Mouse (Mus musculus) T-helper 1 cell (primary cell): ENCODE results near the gene Unc13b.

Experiments
- in situ Hi-C: fragments of 300-600 bp; cut with MboI, MseI; formaldehyde crosslinking; loops from one replicate; pipeline ENCODE4 v1.15.1; 2025; ENCODE audit warnings: high pct_unique_total_duplicates

Gene Unc13b

DNA sequence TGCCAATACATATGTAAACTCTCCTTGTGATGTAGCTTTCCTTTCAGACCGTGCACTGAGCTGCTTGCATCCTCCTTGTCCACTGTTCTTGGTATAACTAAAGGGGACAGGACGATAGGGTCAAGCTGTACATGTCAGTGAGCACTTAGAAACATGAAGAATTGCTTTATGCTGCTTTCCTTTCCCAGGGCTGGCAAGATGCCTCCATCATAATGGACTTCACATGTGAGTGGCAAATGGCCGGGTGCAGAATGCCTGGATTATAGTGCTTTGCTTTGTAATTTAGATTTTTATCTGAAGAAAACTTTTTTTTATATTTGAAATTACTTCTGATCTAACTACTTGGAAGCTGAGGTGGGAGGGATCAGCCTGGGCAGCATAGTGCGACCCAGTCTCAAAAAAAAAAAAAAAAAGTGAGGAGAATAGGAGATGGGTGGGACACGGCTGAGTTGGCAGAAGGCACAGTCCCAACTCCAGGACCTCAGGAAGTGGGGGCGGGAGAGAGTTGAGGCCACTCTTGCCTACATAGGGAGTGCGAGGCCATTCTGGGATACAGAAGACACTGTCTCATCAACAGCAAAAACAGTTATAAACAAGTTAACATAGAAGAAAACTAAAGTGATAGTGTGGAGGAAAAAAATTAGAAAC, 19.4 kb downstream of the Unc13b start:
- in situ Hi-C loops, result no loop called here

DNA sequence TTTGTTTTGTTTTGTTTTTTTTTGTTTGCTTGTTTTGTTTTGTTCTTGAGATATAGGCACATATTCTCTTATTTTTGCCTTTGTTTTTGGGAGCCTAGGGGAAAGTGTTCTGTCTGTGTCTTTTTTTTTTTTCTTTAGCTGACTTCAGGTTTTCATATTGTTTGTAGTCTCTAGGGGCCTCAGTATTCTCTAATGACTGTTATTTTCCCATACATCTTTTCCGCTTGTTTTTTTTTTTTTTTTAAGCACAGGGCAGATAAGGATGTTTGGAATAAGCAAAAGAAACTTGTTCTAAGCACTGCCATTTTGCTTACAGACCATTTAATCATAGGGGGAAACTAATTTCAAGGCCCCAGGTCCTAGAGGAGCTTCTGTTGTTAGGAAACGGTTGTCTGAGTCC, 23.7 kb downstream of the Unc13b start:
- in situ Hi-C loops, result no loop called here

DNA sequence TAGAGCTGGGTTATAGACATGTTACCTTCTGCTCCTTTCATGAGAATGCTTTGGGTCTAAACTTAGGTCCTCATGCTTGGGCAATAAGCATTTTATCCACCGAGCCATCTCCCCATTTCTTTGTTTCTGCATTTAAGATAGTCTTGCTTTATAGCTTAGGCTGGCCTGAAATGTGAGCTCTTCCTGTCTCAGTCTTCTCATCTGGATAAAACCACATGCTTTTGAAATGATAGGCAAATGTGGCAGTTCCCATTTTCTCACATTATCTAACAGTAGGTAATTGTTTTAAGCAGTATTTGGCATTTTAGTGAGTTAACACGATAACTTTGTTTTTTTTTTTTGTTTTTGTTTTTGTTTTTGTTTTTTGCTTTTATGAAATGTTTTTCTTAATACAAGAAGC, 31.2 kb downstream of the Unc13b start:
- in situ Hi-C loops, result no loop called here

DNA sequence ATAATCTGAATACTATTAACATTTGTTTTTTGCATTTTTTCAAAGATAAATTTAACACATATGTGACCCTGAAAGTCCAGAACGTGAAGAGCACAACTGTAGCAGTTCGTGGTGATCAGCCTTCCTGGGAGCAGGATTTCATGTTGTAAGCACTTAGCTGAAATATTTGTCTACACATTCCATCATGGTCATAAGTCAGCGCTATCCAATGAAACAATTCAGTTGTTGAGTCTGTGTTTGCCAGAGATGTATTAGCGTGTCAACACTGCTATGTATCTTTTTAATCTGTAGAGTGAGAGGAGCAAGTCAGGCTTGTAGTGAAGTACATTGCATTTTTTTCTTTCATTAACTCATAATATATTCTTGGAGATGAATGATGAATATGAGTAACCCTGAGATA, 32.4 kb downstream of the Unc13b start:
- in situ Hi-C loops, result no loop called here

DNA sequence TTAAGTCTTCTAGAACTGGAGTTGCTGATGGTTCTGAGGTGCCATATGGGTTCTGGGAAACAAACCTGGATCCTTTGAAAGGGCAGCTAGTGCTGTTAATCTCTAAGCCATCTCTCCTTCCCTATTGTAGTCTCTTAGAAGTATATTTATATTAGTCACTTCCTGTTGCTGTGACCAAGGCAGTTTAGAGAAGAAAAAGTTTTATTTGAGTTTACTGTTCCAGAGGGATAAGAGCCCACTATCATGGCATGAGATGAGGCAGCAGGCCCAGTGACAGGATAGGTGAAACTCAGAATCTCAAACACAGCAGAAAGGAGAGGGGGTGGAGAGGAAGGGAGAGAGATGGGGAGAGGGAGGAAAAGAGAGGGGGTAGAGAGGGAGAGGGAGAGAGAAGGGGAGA, 54.7 kb downstream of the Unc13b start:
- in situ Hi-C loops, result no loop called here

DNA sequence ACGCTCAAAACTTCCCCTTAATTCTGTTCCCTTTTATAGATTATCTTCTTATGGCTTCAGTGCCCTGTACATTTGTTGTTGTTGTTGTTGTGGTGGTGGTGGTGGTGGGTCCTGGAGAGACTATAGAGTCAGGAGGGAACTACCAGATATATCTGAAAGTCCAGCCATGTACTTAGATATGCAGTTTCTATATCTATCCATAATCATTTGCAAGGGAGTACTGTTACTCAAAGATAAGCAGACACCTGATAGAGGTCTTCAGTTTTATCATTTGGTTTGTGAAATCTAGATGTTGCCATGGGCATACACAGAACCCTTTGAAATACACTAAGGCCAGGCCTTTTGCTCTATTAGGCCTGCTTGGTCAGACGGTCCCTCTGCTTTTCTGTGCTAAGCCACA, 55.8 kb downstream of the Unc13b start:
- in situ Hi-C loops, result no loop called here

- in situ Hi-C loops, result no loop called here
Observed at GRCm38 (mm10) chr4:43114946-43115345, 56.2 kb downstream of the Unc13b start.

DNA sequence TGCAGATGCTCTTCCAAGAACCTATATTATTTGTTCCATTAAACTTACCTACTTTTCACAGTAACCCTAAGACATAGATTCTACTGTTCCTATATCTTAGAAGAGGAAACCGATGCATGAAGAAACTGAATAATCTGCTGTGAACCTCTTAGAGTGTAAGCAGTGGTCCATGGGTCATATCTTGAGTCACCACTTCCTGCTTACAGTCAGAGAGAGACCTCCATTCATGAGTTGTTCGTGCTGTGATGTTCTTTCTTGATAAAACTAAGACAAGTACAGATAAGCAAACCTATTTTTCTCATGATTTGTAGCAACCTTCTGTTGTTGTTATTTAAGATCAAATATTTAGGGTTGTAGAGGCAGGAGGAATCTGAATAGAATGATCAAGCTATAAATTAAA, 57.5 kb downstream of the Unc13b start:
- in situ Hi-C loops, result no loop called here

DNA sequence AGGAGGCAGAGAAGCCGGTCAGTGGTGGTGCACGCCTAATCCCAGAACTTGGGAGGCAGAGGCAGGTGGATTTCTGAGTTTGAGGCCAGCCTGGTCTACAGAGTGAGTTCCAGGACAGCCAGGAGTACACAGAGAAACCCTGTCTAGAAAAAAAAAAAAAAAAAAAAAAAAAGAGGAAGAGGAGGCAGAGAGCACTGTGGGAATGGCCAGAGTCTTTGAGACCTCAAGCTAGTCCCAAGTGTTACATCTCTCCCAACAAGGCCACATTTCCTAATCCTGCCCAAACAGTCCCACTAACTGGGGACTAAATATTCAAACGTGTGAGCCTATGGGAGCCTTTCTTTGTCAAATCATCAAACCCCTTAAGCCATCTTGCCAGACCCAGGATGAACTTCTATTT, 71.0 kb downstream of the Unc13b start:
- in situ Hi-C loops, result no loop called here

DNA sequence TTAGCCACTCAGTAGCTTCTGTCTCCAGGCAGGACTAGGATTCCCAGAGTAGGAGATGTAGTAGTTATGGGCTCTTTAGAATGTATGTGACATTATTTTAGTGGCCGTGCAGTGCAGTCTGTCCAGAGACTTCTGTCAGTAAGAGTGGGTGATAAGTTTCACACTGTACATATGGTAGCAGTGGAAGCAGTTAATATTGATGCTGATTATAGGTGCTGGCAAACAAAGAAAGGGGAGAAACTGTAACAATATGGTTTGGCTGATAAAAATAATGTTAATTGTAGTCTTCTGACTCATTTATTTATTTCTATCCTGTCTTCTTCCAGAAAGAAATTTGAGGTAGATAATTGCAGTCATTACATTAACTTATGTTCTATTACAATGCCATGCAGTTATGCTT, 83.9 kb downstream of the Unc13b start:
- in situ Hi-C loops, result no loop called here

GRCm38 (mm10) chr4:43152413-43152812, 93.7 kb downstream of the Unc13b start:
- in situ Hi-C loops, result loop anchor here (5.0 kb wide), 1 partner anchor 50 kb away; no protein-coding TSS in a partner anchor

GRCm38 (mm10) chr4:43160045-43160444, 101.3 kb downstream of the Unc13b start:
- in situ Hi-C loops, result no loop called here

GRCm38 (mm10) chr4:43161124-43161657, 102.4 kb downstream of the Unc13b start:
- in situ Hi-C loops, result no loop called here

DNA sequence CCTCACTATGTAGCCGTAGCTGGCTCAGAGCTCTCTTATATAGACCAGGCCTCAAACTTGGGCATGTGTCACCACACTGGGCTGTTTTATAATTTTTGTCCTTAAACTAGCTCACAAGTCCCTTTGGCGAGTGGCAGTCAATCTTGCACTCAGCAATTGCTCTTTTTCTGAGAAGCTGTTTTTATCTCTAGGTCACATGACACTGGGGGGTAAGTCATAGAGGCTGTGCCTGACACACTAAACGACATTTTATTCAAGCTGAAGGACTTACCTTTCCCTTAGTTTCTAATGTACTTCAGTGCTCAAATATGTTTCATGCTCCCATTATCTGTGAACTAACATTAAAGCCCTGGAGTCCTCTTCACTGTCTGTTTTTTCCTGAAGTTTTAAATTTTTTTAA, 104.5 kb downstream of the Unc13b start:
- in situ Hi-C loops, result no loop called here

- in situ Hi-C loops, result no loop called here
Observed at GRCm38 (mm10) chr4:43165403-43166005, 106.8 kb downstream of the Unc13b start.

- in situ Hi-C loops, result no loop called here
Observed at GRCm38 (mm10) chr4:43170028-43170427, 111.3 kb downstream of the Unc13b start.

DNA sequence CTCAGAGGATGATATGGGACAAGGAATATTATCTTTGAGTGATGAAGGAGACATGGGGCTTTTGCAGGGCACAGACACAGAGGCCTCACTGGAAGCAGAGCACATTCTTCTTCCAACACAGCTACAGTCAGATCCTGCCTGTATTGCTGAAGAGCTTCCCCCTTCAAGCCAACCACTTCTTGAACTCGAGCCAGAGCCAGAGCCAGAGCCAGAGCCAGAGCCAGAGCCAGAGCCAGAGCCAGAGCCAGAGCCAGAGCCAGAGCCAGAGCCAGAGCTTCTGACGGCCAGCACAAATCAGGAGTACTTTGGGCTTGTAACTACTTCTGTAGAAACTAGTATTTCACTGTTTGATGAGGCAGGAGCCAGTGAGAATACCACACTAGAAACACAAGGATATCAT, 118.4 kb downstream of the Unc13b start:
- in situ Hi-C loops, result no loop called here

- in situ Hi-C loops, result no loop called here
Observed at GRCm38 (mm10) chr4:43182474-43183168, 123.9 kb downstream of the Unc13b start.

DNA sequence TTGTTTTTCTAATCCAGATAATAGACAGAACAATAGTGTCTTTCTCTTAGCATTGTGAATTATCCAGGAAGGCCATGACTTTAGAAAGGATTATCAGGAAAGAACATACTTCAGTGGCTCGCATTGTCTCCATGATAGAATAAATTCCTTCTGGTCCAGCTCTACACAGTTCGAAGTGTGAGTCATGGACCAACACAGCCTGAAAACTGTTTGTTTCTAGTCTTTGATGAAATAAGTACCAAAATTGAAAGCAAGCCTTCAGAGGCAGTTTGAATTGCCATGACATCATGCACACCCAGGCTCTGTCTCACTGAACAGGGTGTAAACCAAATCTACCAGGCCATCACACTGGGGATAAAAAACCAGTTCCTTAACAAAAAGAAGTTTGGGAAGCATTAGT, 128.7 kb downstream of the Unc13b start:
- in situ Hi-C loops, result no loop called here

DNA sequence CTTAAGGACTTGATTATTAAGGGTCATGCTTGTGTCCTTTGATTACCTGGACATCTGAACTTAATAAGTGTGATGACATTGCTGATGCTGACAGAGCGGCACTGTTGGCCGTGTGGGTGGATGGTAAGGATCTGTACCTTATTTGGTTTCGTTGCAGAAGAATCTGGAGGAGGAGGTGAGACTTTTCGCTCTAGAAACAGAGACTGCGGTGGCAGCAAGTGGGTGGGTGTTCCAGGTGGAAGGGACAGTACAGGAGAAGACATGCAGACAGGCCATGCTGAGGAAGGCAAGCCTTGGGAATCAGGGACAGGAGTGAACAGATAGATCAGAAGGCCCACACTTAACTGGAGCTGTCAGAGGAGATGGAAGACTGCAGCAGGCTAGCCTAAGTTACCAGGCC, 130.6 kb downstream of the Unc13b start:
- in situ Hi-C loops, result no loop called here

DNA sequence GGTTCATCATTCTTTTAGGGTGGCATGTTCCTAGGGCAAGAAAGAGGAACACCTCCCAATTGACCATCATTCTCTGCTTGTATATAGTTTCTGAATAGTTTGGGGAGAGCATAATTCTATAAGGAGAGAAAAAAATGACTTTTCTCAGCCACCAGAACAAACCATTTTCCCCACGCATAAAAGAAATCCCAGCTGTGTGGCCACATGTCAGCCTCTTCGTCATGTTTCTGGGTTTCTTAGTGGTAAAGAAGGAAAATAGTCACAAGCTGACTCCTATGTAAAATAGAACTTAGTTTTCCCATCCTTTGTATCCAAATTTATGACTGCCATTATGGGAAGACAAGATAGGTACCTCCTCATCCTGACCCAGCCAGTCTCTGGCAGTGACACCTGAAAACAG, 146.2 kb downstream of the Unc13b start:
- in situ Hi-C loops, result no loop called here

DNA sequence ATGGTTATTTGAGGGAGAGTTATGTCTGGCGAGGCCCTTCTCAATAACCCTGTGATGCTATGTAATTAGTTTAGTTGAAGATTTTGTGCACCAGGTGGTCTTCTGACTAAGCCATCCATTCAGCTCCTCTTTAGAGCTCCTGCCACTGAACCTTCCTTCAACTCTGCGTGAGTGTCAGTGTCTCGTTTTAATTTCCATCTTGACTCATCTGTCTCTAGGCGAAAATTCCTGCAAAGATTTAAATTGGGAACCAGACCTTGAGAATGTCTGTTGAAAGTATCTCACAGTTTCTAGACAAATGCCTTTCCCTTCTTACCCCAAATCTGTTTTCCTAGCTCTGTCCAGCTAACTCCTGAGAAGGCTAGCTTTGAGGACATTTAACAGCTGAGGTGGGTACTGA, 146.8 kb downstream of the Unc13b start:
- in situ Hi-C loops, result no loop called here

DNA sequence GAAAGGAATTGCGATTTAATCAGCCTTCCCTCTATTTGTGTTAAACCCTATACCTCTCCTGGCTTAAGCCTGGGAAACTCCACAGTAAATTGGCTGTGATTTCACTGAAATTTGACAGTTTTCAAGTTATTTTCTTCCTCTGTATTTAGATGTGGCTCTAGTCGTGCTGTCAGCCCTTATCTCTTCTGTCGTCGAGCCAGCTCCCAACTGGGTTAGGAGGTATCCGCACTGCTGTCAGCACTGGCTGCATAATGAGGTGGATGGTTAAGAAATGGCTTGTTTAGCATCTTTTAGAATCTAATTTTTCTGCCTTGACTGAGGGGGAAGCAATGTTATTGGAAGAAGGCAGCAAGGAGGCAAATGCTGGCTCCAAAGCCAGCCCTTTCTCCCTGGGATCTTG, 148.2 kb downstream of the Unc13b start:
- in situ Hi-C loops, result no loop called here
